Mouse (Mus musculus): ENCODE data around the gene Hoxa6.

Hoxa6 gene

DNA sequence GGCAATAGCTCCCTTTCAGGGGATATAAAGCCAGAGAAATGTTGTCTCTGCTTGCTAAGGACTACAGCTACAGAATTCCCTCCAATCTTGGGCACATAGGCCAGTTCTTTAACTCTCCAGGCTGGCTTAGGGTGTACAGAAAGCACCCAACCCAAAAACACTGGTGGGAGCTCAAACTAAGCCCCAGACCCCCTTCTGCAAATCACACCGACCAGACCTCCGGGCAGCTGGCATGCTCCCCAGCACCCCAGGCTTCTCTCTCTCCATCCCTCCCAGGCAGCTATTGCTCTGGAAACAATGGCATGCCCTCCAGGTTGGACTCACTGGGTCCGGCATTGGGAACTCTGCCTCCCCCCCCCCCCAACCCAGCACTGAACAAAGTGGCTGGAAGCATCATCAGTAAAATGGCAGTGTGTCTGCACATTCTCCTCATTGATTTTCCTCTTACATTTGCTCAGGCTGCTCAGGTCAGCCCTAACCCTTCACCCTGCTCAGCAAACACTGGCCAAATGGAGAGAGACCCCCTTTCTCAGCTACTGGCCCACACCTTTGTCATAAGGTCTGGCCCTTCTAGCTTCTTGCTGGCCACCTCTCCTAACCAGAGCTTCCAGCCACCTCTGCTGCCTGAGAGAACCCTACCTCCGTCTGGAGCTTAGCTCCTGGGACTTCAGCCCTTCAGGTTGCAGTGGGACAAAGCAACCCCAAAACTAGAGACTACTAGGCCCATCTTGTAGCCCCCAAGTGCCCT is 29.4 kb downstream of the Hoxa6 start:
- DNase-seq (ENCODE audit: low spot score in 2 of 2): no peak

DNA sequence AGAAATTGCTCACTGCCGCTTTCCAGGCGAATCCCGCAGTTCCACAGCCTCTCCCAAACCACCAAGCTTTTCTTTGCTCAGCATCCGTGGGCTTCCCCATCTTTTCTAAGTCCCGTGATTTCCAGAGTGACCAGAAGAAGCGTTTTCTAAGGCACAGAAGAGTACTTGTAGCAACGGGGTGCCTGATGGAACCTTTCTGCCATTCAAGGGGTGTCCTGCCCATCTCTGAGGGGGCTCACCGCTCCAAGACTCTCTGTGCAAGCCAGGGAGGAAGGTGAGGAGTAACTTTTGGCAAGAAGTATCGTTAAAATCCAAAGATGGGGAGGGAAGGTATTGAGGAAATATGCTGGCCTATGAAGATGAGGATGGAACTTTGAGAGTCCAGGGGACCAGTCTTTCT is 30.7 kb downstream of the Hoxa6 start:
- DNase-seq (ENCODE audit: low spot score in 2 of 2): no peak

DNA sequence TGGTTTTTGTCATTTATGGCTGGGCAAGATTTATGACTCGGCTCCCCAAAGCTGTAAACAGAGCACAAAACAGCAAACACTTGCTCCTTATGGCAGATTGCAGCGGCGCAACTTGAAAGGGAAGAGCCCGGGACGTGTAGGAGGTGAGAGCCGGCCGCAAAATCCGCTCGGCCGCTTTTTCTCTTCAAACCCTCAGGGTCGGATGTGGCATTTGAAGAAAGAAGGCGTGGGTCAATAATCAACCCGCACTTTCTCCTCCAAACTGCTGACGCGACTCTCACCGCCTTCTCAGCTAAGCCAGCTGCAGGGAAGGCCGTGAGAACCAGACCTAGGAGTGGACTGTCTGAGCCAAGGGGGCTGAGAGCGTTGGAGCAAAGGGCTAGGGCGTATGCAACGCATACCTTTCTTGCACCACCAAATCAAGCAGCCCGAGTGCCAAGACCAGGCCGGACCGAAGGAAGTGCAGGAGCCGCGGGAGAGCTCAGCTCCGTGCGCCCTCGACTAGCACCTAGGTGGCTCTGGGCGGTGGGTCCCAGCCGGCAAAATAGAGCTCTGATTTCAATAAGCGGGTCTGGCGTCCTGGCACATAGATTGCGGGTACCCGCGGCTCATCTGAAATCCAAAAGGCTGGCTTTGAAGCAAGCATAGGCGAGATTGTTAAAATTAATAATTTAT is 31.3 kb downstream of the Hoxa6 start, which contains the start of gene 5730596B20Rik:
TSS of gene 5730596B20Rik (plus strand) at position 438 of the 675 bp plus-strand sequence.
- no peak for DNase-seq (ENCODE audit: low spot score in 2 of 2)

DNA sequence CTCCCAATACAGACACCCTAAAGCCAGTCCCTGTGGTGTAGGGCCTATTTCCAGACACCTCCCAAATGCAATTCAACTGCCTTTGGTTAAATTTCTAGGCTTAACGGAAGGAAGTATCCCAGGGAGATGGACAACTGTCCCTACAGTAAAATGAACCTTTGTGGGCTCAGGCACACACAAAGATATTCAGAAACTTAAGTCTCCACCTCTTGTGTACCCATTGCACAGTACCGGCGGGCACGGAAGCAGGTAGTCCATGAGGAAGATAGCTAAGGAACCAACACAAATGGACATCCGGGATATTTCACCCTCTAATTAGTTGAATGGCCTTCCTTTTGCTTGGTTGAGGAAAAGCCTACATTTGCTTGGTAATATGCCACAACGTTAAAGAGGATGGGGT is 32.1 kb downstream of the Hoxa6 start:
- no peak for DNase-seq (ENCODE audit: low spot score in 2 of 2)

DNA sequence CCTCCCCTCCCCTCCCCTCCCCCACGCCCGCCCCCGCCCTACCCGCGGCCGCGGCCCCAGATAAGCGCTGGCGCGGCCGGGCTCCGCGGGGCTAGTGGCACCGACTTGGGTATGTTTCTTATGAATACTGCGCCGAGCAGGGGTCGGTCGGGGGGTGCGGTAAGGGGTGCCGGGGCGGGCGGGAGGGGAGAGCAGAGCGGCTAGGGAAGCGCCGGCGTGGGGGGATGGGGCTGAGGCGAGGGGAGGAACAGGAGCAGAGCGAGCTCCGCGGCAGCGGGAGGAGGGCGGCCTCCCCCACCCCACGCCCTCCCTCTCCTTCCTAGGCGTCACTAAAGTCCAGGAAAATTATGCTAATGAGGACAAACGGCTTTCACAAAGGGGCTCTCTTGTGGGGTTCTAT is 32.7 kb downstream of the Hoxa6 start:
- DNase-seq (ENCODE audit: low spot score in 2 of 2): no peak

DNA sequence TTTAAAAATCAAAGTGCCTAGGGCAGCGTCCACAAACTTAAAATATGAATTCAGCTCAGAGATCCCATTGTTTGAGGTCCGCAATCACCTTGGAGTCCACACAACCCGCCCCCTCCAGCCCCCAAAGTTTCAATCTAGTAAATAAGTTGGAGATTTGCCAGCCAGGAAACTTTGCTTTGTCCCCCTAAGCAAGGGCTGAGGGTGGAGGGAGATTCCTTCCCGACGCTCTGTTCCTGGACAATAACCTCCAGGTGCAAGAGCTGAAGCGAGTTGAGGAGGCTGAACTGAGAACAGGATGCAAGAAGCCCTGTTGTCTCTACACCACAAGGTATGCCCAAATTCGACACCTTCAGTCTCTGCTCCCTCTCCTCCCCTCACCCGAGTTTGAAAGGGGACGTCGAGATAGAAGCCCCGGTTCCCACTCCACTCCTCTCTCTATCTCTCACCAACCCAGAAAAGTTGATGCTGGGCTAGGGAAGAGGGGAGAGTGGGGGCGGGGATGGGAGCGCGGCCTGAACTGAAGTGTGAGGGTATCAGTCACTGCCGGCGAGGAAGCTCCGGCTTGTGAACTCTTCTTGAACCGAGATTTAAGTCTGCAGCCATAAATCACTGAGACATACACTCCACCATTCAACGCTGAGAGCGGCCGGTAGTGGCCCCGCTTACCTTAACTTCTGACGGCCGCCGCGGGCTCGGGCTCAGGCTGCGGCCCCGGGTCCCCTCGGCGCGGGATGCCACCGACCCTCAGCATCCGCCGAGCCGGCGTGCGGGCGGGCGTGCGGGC is 33.4 kb downstream of the Hoxa6 start:
- no peak for DNase-seq (ENCODE audit: low spot score in 2 of 2)

DNA sequence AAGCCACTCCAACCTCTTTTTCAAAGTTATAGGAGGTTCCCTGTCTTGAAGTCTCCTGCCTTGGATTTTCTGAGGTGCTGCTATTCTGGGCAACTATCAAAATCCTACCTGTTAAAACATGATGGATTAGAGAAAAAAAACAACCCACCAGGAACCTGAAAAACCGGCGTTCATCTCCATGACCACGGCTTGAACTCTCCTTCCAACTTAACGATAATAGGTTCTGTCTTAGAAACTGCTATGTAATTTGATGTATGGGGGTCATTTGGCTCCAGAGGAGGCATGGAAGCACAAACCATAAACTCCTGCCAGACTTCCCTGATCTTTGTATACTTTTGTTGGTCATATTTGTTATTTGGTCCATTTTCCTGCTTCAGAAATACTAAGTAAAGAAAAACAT is 34.9 kb downstream of the Hoxa6 start:
- DNase-seq (ENCODE audit: low spot score in 2 of 2): no peak

DNA sequence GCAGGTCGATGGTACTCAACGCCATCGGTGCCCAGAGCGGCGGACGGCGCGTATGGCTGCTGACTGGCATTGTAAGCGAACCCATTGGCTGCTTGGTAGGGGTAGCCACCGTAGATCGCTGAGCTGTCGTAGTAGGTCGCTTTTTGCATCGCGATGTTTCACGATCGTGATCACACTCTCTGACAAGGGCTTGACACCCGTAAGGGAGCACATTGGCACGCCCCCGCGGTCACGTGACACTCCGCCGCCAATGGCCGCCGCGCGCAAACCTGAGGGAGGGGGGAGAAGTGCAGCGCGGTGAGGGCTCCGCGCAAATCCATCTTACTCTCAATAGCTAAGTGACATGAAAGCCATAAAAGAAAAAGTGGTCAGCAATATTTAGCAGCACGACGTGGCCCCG is 36.0 kb downstream of the Hoxa6 start:
- DNase-seq (ENCODE audit: low spot score in 2 of 2): no peak

DNA sequence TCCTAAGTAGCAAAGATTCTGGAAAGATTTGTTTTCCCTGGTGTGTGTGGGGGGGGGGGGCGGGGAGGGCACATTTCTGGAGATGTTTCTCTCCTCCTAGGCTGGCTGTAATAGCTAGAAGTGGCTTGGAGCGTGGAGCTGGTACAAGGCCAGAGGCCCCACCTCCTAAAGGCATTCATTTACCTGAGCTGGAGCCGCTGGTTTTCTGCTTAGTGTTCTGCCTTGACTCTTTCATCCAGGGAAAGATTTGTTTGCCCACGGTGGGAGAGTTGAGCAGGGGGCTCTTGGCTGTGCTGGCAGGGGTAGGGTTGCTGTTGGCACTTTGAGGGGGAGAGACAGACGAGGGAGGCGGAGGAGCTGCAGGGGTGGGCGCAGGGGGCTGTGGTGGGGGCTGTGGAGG is 36.6 kb downstream of the Hoxa6 start:
- DNase-seq (ENCODE audit: low spot score in 2 of 2): no peak

DNA sequence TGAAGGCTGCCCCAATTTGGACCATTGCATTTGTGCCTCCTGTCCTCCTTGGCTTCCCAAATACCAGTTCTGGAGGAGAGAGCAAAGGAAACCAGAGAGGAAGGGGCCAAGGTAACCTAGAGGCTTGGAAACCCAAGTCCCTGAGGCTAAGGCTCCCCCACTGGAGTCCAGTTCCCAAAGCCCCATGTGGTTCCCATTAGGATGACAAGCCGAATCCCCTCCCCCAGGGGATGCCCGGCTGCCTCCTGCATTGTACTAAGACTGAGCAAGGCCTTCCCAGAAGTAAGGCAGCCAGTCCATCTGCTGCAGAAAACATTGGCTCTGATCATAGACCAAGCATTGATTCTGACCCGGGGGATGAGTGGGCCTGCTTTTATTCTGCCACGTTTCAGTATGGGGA is 37.2 kb downstream of the Hoxa6 start:
- DNase-seq (ENCODE audit: low spot score in 2 of 2): no peak

DNA sequence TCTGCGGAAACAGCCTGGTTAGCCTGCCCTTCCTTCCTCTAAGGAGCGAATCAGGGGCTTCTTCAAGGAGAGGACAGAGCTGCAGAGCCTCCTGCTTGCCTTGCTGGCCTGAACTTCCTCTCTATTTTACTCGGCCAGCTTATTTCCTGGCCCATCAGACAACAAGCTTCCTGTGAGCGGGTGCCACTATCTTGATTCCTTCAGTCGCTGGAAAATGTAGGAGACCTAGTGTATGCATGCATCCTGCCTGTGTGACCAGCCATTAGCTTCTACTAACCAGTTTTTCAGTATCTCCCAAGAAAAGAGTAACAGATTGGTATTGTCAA is 37.7 kb downstream of the Hoxa6 start:
- DNase-seq (ENCODE audit: low spot score in 2 of 2): no peak

DNA sequence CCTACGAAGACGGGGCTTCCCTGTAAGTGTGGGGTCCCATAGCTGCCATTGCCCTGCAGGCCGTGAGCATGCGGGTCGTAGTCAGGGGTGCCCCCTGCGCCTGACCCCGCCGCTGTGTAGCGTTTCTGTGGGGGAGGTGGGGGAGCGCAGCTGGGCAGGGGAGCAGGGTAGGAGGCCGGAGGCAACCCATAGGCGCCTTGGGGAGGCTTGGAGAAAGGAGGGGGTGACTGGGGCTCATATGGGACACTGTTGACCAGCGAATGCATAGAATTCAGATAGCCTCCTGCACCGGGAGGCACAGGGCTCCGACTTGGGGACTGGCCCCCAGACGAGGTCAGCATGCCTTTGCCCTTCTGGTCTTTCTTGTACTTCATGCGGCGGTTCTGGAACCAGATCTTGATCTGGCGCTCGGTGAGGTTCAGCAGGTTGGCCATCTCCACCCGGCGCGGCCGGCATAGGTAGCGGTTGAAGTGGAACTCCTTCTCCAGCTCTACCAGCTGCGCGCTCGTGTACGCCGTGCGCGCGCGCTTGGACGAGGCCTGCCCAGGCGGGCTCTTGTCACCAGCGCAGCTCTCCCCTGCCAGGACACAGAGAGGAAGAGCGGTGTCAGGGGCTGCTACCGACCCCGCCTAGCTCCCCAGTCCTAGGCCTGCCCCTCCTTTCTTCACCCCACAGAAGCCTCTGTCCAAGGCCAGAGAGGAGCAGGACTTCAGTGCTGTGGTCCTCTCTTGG is 38.2 kb downstream of the Hoxa6 start:
- peak in 1 of 2 experiments; percentile 61 for DNase-seq (ENCODE audit: low spot score in 2 of 2)

DNA sequence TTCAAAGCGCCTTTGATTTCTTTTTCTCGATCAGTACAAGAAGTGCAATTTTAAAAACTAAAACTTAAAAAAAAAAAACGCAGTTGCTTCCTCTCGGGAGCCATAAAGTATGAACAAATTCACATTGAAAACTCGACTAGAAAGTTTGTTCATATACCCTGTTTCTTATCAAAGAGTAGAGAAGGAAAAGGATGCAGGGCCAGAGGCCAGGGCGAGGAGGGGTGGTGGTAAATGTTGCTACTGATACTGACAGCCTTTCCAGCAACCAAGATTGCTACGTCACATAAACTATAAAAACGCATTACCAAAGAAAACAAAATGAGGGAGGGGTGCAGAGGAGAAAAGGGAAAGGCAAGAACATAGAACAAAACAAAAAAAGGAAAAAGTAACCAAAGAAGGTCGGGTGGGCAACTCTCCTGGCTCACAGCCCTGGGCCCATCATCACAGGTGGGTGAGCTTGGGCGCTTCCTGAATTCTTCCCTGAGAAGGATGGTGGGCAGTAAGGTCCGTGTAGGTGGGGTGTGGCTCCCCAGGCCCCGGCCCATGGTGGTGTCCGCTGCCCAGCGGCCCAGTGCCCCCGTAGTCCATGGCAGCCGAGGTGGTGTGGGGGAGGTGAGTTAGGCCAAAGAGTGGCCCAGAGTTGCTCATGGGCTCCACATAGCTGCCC is 38.9 kb downstream of the Hoxa6 start:
- peak in 1 of 2 experiments; percentile 56 for DNase-seq (ENCODE audit: low spot score in 2 of 2)

DNA sequence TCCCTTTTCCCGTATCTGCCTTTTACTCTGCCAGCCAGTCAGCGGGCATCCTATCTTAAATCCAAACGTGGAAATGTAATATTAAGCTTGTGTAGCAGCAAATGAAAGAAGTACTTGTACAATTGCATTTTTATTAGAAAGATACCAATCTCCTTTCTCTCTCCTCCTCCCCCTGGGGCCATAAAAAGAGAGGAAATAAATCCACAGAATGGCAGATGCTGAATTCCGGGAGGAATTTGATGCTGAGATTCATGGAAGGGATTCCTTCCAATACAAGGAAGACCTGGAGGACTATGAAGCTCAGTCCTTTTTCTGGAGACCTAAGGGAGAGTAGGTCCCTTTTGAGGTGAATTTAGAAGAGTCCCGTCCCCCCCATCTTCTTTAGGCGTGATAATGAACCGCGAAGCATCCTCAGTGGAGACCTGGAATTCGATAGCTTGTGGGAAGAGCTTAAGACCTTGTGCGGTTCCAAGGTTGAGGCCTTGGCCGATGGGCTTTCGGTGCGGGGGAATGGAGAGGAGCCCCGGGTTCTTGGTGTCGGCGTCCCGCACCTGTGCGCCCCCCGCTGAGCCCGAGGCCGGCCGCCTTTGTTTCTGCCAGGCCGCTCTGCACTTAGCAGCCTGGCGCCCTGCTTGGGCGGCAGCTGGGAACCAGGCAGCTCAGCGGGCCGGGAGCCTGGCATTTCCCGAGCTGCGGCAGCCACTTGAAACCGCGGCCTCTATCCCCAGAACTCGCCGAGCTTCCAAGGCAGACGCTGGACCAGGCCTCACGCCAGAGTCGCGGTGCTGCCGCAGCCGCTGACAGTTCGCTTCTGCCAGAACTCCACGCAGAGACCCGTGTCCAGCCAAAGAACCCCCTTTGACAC is 40.1 kb downstream of the Hoxa6 start:
- DNase-seq (ENCODE audit: low spot score in 2 of 2): peak in 1 of 2 experiments; percentile 57

DNA sequence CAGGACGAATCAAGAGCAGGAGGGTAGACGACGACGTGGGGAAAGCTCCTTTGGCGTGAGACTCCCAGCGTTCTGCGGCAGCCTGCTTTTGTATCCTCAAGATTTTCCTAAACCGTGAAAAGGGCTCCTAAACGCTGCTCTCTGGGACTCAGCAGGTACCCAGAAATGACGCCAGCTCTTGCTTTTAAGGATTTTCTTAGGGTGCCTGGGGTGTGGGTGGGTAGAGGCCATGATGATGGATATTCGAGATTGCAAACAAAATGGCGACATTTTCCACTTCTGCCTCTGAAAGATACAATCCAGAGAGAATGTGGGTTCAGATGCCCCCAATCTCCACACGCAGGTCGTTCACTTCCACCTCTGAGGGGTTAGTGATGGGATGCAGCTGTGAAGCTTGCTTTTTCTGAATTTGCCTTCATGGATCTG is 40.8 kb downstream of the Hoxa6 start:
- DNase-seq (ENCODE audit: low spot score in 2 of 2): peak in 1 of 2 experiments; percentile 47

DNA sequence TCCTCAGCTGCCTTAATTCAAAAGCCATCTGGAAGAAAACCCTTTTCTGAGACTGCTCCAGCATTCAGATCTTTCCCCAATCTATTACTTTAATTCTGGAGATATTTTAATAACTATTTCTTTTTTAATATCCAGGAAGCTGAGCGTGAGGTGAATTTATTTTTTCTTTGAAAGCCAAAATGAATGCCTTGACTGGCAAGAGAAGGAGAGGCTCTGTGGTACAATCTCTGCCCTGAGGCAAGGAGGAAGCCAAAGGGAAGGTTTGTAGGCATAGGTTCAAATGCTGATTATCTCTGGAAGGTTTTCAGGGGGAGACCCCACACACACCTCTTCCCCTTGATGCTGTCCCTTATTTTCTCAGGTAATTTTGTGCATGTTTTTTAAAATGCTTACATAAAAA is 41.3 kb downstream of the Hoxa6 start:
- no peak for DNase-seq (ENCODE audit: low spot score in 2 of 2)

DNA sequence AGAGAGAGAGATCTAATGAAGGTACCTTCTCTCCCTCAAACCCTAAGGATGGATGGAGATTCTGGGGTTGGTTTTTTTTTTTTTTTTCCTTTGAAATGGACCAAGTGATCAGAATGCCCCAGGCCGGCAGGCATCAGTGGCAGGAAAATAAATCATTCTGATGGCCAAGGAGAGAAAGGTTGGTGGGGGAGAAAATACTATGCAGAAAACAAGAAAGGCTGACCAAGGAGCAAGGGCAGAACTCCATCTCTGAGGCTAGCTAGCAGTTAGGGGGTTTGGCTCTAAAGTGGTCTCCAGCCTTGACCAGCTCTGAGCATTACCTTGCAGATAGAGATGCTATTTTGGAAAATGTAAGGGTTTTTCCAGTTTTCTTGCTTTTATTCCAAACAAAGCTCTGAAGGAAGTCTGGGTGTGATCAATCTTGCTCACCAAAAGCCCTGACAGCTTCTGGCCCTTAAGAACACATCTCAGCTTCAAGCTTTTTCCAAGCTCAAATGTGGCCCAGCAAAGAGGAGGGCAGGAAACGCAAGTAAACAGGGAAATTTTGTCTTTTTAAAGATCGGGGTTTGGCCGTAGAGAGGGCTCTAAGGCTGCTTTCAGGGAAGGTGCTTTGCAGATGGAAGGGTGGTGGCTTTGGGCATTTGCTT is 42.0 kb downstream of the Hoxa6 start:
- DNase-seq (ENCODE audit: low spot score in 2 of 2): peak in 1 of 2 experiments; percentile 35

DNA sequence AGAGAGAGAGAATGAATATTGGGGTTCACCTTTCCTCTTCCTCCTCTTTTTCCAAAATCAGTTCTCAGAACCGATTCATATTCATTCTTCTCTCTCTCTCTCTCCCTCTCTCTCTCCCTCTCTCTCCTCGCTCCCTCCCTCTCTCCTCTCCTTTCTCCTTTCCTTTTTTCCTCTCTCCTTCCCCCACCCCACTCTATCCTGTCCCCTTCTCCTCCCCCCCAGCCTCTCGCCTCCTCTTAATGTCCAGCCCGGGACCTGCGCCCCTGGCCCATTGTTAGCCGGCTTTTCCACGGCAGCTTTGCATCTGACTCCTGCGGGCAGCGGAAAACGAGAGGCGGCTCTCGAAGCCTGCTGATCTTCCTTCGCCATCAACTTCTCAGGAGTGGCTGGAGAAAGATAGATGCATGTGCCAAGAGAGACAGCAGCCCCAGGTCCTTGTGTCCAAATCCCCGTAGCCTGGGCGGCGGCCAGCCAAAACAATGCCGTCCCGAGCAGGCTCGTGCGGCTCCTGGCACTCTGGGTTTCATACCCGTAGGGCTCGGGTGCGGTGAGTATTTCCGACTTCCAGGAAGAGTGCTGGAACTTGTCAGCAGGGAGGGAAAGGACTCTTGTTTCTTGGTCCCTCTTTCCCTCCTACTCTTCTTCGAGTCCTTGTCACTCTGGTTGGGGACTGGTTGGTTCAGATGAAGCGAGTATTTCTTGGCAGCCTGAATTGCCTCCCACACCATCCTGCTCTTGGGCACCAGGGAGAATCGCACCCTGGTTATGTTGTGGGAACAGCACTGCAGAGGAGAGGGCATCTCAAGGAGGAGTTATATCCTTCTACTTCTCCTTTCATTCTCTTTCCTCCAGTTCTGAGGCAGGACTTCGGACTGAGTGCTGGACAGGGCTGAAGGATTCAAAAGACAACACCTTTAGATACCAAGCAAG is 42.8 kb downstream of the Hoxa6 start:
- peak in 1 of 2 experiments; percentile 56 for DNase-seq (ENCODE audit: low spot score in 2 of 2)
